Mouse (Mus musculus): ENCODE measurements around the gene Pias1. TPM values are rescaled to one million over a fixed set of nuclear protein-coding genes. Genes with fewer than 3 reads are reported as not detected.

Pias1 gene
- polyA plus RNA-seq, 1 experiment from 2014 or later, result 35.5 TPM

DNA sequence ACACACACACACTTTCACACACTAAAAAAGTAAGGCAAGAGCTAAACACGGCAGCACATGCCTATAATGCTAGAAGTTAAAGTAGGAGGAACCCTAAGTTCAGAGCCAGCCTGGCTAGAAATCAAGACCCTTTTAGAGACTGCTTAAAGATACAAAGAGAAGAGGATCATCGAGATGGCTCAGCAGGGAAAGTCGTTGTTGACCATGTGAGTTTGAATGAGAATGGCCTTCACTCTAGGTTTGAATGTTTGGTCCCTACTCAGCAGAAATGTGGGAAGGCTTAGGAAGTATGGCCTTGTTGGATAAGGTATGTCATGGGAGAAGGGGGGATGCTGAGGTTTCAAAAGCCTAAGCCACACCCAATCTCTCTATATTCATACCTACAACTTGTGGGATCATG lies 46.8 kb downstream of the Pias1 start:
- Histone ChIP-seq H3K4me2 (no peak overlapping the region), H3K27ac (replicated peaks) (no peak overlapping the region), H3K36me3 (peaks cover 5% of the 10 kb centered on the region; the same call in 1 of the 2 replicates), H3K4me3 (no peak overlapping the region), H3K9ac (no peak overlapping the region), H3K27me3 (replicated peaks) (no peaks in the 10 kb centered on the region), H3K9me3 (no peaks in the 10 kb centered on the region), H3K4me1 (peaks cover 28% of the 10 kb centered on the region)
- WGBS, result 80% methylated on average over 3 of the region's 3 CpGs
- ATAC-seq (ENCODE audit: extremely low read depth, insufficient number of reproducible peaks, low FRiP score, low TSS enrichment), result no peak

DNA sequence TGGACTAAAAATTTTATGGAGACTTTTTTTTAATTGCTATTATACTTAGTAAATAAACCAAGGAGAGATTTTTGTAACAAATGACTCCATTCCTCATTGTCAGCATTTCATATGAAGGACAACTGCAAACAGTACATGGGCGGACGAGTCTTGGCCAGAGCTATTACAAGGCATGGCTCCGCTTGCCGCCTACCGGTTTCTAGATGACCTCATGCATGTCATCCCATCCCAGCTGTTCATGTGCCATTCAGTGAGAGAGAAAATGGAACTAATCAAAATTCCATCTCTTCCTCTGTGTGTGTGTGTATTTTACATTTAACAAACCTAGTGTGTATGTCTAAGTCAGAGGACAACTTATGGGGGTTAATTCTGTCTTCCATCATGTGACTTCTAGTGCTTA lies 51.9 kb downstream of the Pias1 start:
- Histone ChIP-seq H3K27me3 (replicated peaks) (no peaks in the 10 kb centered on the region), H3K9me3 (no peaks in the 10 kb centered on the region), H3K9ac (no peak overlapping the region), H3K4me3 (no peak overlapping the region), H3K36me3 (peaks cover 3% of the 10 kb centered on the region; the same call in 1 of the 2 replicates), H3K4me2 (no peak overlapping the region), H3K4me1 (peaks cover 54% of the 10 kb centered on the region), H3K27ac (replicated peaks) (no peak overlapping the region; the same call in 1 of the 2 replicates)
- 62% methylated on average over 5 of the region's 5 CpGs for WGBS
- no peak for ATAC-seq (ENCODE audit: extremely low read depth, insufficient number of reproducible peaks, low FRiP score, low TSS enrichment)

DNA sequence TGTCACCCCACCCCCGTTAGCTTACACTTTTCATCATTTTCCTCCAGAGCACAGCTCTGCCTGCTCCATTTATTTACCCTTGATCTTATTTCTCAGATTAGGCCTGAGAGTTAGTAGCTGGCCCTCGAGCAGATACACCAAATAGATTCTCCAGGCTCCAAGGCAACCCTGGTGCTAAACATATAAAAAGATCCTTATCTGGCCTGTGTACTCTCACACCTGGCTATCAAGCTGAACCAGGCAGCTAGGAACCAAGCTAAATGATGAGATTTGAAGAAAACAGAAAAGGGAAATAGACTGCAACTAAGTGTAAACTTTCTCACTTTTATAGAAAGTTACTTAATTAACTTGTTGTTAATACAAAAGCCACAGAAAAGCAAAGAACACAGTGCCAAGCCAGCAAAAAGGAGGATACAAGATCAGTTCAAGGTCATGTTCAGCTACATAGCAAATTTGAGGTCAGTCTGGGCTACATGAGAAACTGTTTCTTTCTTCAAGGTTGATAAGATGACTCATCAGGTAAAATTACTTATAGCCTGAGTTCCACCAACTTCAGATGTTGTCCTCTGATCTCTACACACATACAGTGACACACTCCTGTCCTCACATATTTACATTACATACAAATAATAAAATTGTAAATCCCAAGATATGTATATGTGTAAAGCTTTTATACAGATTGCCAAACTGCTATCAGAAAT lies 52.9 kb downstream of the Pias1 start:
- Histone ChIP-seq H3K27ac (replicated peaks) (no peak overlapping the region), H3K4me1 (peaks cover 54% of the 10 kb centered on the region), H3K4me3 (no peak overlapping the region), H3K9me3 (no peaks in the 10 kb centered on the region), H3K27me3 (replicated peaks) (no peaks in the 10 kb centered on the region), H3K36me3 (0 out of 2 replicates have a peak, but pooled peaks cover 3% of the 10 kb centered on the region), H3K4me2 (no peak overlapping the region), H3K9ac (no peak overlapping the region)
- 48% methylated on average over 2 of the region's 2 CpGs for WGBS
- no peak for ATAC-seq (ENCODE audit: extremely low read depth, insufficient number of reproducible peaks, low FRiP score, low TSS enrichment)

DNA sequence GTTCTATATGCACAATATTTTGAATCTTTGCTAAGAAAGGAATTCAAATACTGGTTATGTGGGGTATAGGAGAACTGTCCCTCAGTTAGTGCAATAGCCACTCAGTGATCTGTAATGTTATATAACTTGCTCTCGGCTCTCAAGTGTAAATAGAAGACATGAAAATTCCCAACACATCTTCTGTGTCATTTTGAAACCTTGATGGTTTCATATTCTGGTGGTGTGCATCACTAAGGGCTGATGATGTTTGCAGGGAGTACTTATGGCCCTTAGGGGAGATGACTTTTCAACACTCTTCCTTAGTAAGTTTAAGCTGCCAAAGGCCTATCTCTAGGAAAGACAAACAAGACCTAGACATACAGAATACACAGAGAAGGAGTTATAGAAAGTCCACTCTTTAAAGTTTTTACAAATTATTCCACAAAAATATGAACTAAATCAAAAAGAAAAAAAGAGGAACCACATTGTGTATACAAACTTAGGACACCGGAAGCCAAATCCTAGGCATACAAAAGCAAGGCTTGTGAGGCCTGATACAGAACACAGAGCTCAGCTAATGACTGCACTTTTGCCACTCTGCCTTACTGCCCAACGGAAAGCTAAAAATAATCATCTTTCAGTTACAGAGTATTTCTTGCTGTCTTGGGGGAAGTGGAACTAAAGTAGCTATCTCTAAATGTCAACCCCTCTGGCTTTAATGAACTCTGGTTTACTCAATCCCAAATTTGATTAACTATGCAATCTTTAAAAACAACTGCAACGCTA lies 55.0 kb downstream of the Pias1 start:
- no peak overlapping the region for H3K4me3 ChIP-seq
- 0 out of 2 replicates have a peak, but pooled peaks cover 3% of the 10 kb centered on the region for H3K36me3 ChIP-seq
- H3K4me2 ChIP-seq, result no peak overlapping the region
- 41% methylated on average over 4 of the region's 4 CpGs for WGBS
- peak overlapping the region; percentile 73 for H3K27ac ChIP-seq (replicated peaks)
- no peaks in the 10 kb centered on the region for H3K27me3 ChIP-seq (replicated peaks)
- H3K9me3 ChIP-seq, result no peaks in the 10 kb centered on the region
- no peak overlapping the region for H3K9ac ChIP-seq
- no peak for ATAC-seq (ENCODE audit: extremely low read depth, insufficient number of reproducible peaks, low FRiP score, low TSS enrichment)
- peaks cover 50% of the 10 kb centered on the region for H3K4me1 ChIP-seq

DNA sequence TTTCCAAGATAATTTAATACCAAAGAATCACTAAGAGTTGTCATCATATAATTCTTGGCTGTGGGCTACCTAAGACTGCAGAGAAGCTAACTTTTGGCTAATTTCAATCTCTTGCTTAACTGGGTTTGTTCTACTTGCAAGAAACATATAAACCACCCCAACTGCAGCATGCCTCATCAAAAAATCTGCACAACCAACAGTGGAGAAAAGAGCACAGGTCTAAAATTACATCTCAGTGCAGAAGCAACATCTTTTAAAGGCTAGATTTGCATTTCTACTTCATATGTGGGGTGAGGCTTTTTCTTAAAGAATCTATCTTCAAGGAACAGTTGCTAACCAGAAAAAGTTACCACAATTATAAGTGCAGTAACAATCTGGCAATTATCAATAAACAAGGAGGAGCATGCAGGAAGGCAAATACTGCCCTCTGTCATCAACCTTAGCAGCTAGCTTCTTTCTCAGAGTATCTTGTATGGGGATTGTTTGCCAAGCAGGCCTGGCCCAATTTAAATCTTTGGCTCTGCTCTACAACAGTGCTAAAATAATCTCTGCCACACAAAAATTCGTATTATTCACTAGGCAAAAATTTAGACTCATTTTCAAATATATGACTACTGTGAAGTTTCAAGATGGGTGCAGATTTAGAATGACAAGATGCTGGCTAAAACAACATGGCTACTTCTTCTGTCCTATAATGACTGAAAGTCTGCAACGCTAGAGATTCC lies 62.7 kb downstream of the Pias1 start:
- Histone ChIP-seq H3K9me3 (no peaks in the 10 kb centered on the region), H3K9ac (no peak overlapping the region), H3K27ac (replicated peaks) (no peak overlapping the region), H3K4me2 (no peak overlapping the region), H3K4me3 (no peak overlapping the region), H3K4me1 (peaks cover 3% of the 10 kb centered on the region; the same call in 1 of the 2 replicates), H3K36me3 (peaks cover 27% of the 10 kb centered on the region), H3K27me3 (replicated peaks) (no peaks in the 10 kb centered on the region)
- WGBS, result 85% methylated on average over 2 of the region's 2 CpGs
- no peak for ATAC-seq (ENCODE audit: extremely low read depth, insufficient number of reproducible peaks, low FRiP score, low TSS enrichment)

DNA sequence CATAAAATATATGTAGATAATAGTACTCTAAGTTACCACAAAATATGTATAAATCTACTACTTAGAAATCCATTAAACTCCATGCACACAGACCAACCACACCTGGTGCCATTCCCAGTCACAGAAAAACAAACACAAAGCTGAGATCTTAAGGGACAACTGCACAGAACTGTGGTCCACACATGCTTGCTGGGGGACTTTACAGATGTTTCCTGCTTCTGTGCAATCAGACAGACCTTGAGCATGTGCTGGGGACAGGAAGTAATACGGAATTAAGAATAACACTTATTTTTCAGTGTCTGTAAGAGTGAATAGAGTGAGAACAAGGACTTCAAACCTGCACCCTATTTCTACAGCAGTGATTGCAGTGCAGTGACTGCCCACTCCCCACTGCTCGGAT lies 66.8 kb downstream of the Pias1 start:
- H3K27ac ChIP-seq (replicated peaks), result no peak overlapping the region
- WGBS, result 66% methylated on average over 2 of the region's 2 CpGs
- no peak for ATAC-seq (ENCODE audit: extremely low read depth, insufficient number of reproducible peaks, low FRiP score, low TSS enrichment)

DNA sequence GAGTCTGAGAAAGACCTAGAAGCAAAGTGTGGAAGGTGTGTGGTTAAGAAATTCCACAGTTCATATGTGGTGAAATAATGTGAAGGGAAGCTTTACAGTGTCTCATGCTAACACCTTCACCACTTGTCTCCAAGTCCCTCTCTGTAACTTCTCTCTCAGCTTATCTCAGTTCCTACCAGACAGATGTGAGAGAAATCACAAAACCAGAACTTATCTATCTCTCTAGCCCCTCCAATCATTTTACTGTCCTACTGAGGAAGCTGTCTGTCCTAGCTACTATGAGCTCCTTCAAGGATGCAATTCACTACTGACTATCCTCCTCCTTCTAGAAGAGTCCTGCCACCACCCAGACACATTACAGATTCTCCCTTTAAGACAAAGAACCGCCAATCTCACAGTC lies 70.7 kb downstream of the Pias1 start:
- Histone ChIP-seq H3K27me3 (replicated peaks) (no peaks in the 10 kb centered on the region), H3K4me1 (no peaks in the 10 kb centered on the region; the same call in 1 of the 2 replicates), H3K4me3 (no peak overlapping the region), H3K27ac (replicated peaks) (no peak overlapping the region), H3K4me2 (no peak overlapping the region), H3K9ac (no peak overlapping the region), H3K36me3 (peaks cover 59% of the 10 kb centered on the region), H3K9me3 (peaks cover 7% of the 10 kb centered on the region; the same call in 1 of the 2 replicates)
- ATAC-seq (ENCODE audit: extremely low read depth, insufficient number of reproducible peaks, low FRiP score, low TSS enrichment), result no peak
- WGBS, result 97% methylated on average over 1 of the region's 1 CpGs

More for the DNA sequence above, 66.8 kb downstream of the Pias1 start:
- Histone ChIP-seq H3K4me3 (no peak overlapping the region), H3K9me3 (0 out of 2 replicates have a peak, but pooled peaks cover under 1% of the 10 kb centered on the region), H3K36me3 (peaks cover 50% of the 10 kb centered on the region), H3K9ac (no peak overlapping the region), H3K4me2 (no peak overlapping the region), H3K4me1 (peaks cover 3% of the 10 kb centered on the region; the same call in 1 of the 2 replicates), H3K27me3 (replicated peaks) (no peaks in the 10 kb centered on the region)

DNA sequence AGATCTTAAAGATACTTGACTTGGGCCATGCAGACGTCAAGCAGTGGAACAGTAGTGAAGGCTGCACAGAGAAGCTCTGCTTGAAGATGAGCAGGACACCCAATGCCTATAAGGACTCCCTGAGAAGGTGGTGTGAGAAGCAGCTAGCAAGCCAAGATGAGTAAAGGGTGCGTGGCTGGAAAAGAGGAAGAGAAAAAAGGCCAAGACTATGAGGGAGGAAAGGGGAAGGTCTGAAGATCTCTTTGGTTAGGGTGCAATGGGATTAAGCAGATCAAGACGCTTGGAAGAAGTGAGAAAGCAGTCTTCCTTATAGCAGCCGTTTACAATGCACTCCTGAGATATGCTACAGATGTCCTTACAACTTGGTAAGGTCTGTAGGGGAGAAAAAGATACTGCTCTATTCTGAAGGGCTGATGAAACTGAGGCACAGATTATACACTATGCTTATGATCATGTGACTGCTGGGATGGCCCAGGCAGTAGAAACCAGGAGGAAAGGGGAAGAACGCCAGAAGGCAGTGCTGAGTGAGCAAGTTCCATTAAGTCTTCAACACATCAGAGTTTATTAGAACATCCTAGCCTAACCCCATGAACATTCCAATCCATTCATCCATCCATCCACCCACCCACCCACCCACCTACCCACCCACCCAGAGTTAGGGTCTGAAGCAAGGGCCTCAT lies 74.2 kb downstream of the Pias1 start:
- Histone ChIP-seq H3K36me3 (peaks cover 71% of the 10 kb centered on the region), H3K27ac (replicated peaks) (no peak overlapping the region), H3K27me3 (replicated peaks) (no peaks in the 10 kb centered on the region), H3K9ac (no peak overlapping the region), H3K4me3 (no peak overlapping the region), H3K9me3 (peaks cover 7% of the 10 kb centered on the region; the same call in 1 of the 2 replicates), H3K4me2 (no peak overlapping the region), H3K4me1 (no peaks in the 10 kb centered on the region; the same call in 1 of the 2 replicates)
- ATAC-seq (ENCODE audit: extremely low read depth, insufficient number of reproducible peaks, low FRiP score, low TSS enrichment), result no peak
- 81% methylated on average over 5 of the region's 5 CpGs for WGBS

DNA sequence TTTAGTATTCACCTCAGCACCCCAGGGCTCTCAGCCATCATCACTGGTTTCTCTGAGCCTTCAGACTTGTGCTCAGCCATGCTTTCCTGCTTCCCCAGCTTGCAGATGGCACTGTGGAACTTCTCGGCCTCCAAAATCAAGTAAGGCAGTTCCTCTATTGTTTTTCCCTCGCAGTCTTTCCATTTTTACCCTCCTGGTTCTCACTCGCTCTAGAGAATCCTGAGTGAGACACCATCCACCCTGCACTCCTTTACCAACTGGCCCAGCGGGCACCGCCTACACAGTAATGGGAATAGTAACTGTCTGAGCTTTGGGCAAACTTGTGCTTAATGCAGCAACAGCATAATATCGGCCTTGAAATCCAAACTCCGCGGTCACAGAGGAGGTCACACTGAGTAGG lies 82.7 kb downstream of the Pias1 start:
- no peaks in the 10 kb centered on the region for H3K9me3 ChIP-seq
- ATAC-seq (ENCODE audit: extremely low read depth, insufficient number of reproducible peaks, low FRiP score, low TSS enrichment), result no peak
- no peak overlapping the region for H3K27ac ChIP-seq (replicated peaks)
- no peak overlapping the region for H3K9ac ChIP-seq
- peaks cover 58% of the 10 kb centered on the region for H3K36me3 ChIP-seq
- no peak overlapping the region for H3K4me2 ChIP-seq
- WGBS, result 91% methylated on average over 8 of the region's 8 CpGs
- no peak overlapping the region for H3K4me3 ChIP-seq
- H3K4me1 ChIP-seq, result no peaks in the 10 kb centered on the region
- no peaks in the 10 kb centered on the region for H3K27me3 ChIP-seq (replicated peaks)

DNA sequence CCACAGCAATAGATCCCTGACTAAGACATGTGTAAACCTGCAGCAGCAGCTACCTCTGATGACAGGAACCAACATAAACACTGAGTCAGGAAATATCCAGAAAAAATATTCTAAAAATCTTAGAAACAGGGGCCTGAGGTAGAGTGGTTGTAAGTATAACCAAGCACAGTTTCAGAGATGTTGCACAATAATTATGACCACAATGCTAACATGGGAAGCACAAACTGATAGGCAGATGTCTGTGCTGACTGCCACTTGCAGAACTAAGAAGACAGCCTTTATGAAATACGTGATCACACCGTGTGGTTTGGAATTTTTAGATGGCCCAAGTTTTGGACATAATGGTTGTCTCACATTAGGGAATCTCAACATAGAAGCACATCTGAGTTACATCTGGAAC lies 83.9 kb downstream of the Pias1 start:
- 95% methylated on average over 2 of the region's 2 CpGs for WGBS
- no peak overlapping the region for H3K27ac ChIP-seq (replicated peaks)
- H3K4me2 ChIP-seq, result no peak overlapping the region
- H3K4me1 ChIP-seq, result 0 out of 2 replicates have a peak, but pooled peaks cover 4% of the 10 kb centered on the region
- H3K9me3 ChIP-seq, result no peaks in the 10 kb centered on the region
- peaks cover 52% of the 10 kb centered on the region for H3K36me3 ChIP-seq
- no peaks in the 10 kb centered on the region for H3K27me3 ChIP-seq (replicated peaks)
- no peak overlapping the region for H3K9ac ChIP-seq
- ATAC-seq (ENCODE audit: extremely low read depth, insufficient number of reproducible peaks, low FRiP score, low TSS enrichment), result no peak
- no peak overlapping the region for H3K4me3 ChIP-seq

DNA sequence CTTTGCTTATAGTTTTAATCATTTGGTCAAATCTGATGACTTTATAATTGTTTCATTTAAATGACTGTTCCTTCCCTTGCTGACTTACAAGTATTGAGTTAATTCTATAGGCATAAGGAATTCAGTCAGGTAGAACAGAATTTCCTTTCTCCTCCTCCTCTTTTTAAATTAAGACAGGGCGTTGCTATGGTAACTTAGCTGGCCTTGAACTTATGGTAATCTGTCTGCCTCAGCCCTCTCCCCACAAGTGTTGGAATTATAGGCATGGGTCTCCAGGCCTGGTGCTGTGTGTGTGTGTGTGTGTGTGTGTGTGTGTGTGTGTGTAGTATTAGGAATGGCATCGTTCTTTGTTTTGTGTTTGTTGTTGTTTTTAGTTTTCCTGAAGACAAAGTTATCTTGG lies 86.0 kb downstream of the Pias1 start:
- Histone ChIP-seq H3K27me3 (replicated peaks) (no peaks in the 10 kb centered on the region), H3K9ac (no peak overlapping the region), H3K4me1 (0 out of 2 replicates have a peak, but pooled peaks cover 5% of the 10 kb centered on the region), H3K9me3 (no peaks in the 10 kb centered on the region), H3K36me3 (peaks cover 53% of the 10 kb centered on the region), H3K27ac (replicated peaks) (no peak overlapping the region), H3K4me2 (no peak overlapping the region), H3K4me3 (no peak overlapping the region)
- 94% methylated on average over 2 of the region's 2 CpGs for WGBS
- no peak for ATAC-seq (ENCODE audit: extremely low read depth, insufficient number of reproducible peaks, low FRiP score, low TSS enrichment)
